Mouse (Mus musculus): Measurements from ENCODE around the gene Atat1.

GRCm38 (mm10) chr17:35919864-35920301 lies 10.0 kb upstream of the Atat1 start:
- TF ChIP-seq CTCF (conservative IDR thresholded peaks at IDR 0.05 in 1 of 2, IDR thresholded peaks at IDR 0.05 in 1 of 2; ENCODE audit: low read depth in 2 of 2, low read length in 2 of 2): no peak
- TF ChIP-seq POLR2A (IDR thresholded peaks at IDR 0.05; ENCODE audit: low read depth, low read length): no peak; the same call in 1 of the 2 replicates
- no peak for TF ChIP-seq PAX5 (IDR thresholded peaks at IDR 0.05; ENCODE audit: low read length)

Measured in CH12.LX (cell line).